Mouse (Mus musculus) liver, embryonic 15.5 days (tissue): ENCODE measurements around the gene Abca12. TPM values are rescaled to one million over a fixed set of nuclear protein-coding genes. Genes with fewer than 3 reads are reported as not detected.

Source experiments
- ATAC-seq: fragments of 200-750 bp; cut with Nextera tagmentation; 2 replicates; pipeline ENCODE4 v1.8.0; 2017; ENCODE audit warnings: moderate number of reproducible peaks, mild to moderate bottlenecking, moderate library complexity; ENCODE audit not compliant: insufficient read depth
- H3K27ac ChIP-seq: fragments of 300-500 bp; sonication (generic); replicated peaks from 2 replicates; pipeline ENCODE4 v1.5.1; 2015; ENCODE audit warnings: mild to moderate bottlenecking, inconsistent platforms
- H3K27me3 ChIP-seq: fragments of 300-500 bp; sonication (generic); 2 replicates; pipeline ENCODE4 v1.6.1; 2015; ENCODE audit warnings: mild to moderate bottlenecking, inconsistent platforms
- H3K36me3 ChIP-seq: fragments of 300-500 bp; sonication (generic); replicated peaks from 2 replicates; pipeline ENCODE4 v1.6.1; 2015; ENCODE audit warnings: moderate library complexity, mild to moderate bottlenecking, inconsistent platforms
- H3K4me1 ChIP-seq: fragments of 300-500 bp; sonication (generic); replicated peaks from 2 replicates; pipeline ENCODE4 v1.6.1; 2015; ENCODE audit warnings: inconsistent platforms
- H3K4me2 ChIP-seq: fragments of 300-500 bp; sonication (generic); 2 replicates; pipeline ENCODE4 v1.6.1; 2015; ENCODE audit warnings: moderate library complexity, mild to moderate bottlenecking, inconsistent platforms
- H3K4me3 ChIP-seq: fragments of 300-500 bp; sonication (generic); replicated peaks from 2 replicates; pipeline ENCODE4 v1.5.1; 2015; ENCODE audit warnings: mild to moderate bottlenecking, inconsistent platforms
- H3K9ac ChIP-seq: fragments of 300-500 bp; sonication (generic); 2 replicates; pipeline ENCODE4 v1.6.1; 2015; ENCODE audit warnings: moderate library complexity, mild to moderate bottlenecking, inconsistent platforms
- H3K9me3 ChIP-seq: fragments of 300-500 bp; sonication (generic); replicated peaks from 2 replicates; pipeline ENCODE4 v1.6.1; 2016; ENCODE audit warnings: inconsistent platforms
- WGBS: fragments of 180-500 bp; shearing (Covaris S2); methylation state at CpG from one replicate; pipeline ENCODE4 v1.1.7; 2015; ENCODE audit warnings: mixed read lengths; ENCODE audit not compliant: insufficient replicate concordance; 5-methylcytosine and 5-hydroxymethylcytosine counted together
- polyA plus RNA-seq: library from polyadenylated mRNA; unstranded; fragments of >200 nt; fragmentation: Nextera tagmentation; extraction: Ambion mirVana; gene quantifications from 2 replicates; pipeline ENCODE4 v1.2.1, GENCODE M21; 2015

Gene Abca12
- polyA plus RNA-seq, 1 experiment from 2014 or later, result not detected

- no peak overlapping the region for H3K27ac ChIP-seq
- no peaks in the 10 kb centered on the region for H3K36me3 ChIP-seq
- no peaks in the 10 kb centered on the region for H3K9me3 ChIP-seq
- H3K4me1 ChIP-seq, result no peaks in the 10 kb centered on the region
- no peak overlapping the region for H3K4me2 ChIP-seq
- ATAC-seq, result no peak
- no peak overlapping the region for H3K4me3 ChIP-seq
- no peak overlapping the region for H3K9ac ChIP-seq
- no peaks in the 10 kb centered on the region for H3K27me3 ChIP-seq
- 81% methylated on average over 1 of the region's 1 CpGs for WGBS
Measured at GRCm38 (mm10) chr1:71193931-71194330, 220.8 kb downstream of the Abca12 start.

Other genes with a start within 250 kb of the Abca12 start
- gene Atic, start 142.2 kb upstream of the Abca12 start, polyA plus RNA-seq, result 33.0 and 33.1 TPM in 2 replicates
- 125 and 154 TPM in 2 replicates for gene Fn1, start 238.3 kb upstream of the Abca12 start, polyA plus RNA-seq